Mouse (Mus musculus): ENCODE measurements at regions not wholly inside any gene's neighbourhood (a gene's known extent, or its start where the extent isn't known, plus 50 kb on each side); places are given as distances from the start of the nearest gene placed in this dataset.

GRCm38 (mm10) chr10:102659683-102660082 is 147.7 kb downstream of the Rassf9 start:
- TF ChIP-seq CTCF (IDR thresholded peaks at IDR 0.05; ENCODE audit: low read depth) (no peak), EP300 (IDR thresholded peaks at IDR 0.05; ENCODE audit: low read depth) (no peak)
